Mouse (Mus musculus) neural tube, embryonic 11.5 days (tissue): ENCODE data around the gene Ppil1. TPM values are rescaled to one million over a fixed set of nuclear protein-coding genes. Genes with fewer than 3 reads are reported as not detected.

Experiments
- ATAC-seq: fragments of 200-750 bp; cut with Nextera tagmentation; 2 replicates; pipeline ENCODE4 v1.8.0; 2017; ENCODE audit warnings: moderate number of reproducible peaks, mild to moderate bottlenecking, moderate TSS enrichment, moderate library complexity; ENCODE audit not compliant: insufficient read depth, low FRiP score, low TSS enrichment
- DNase-seq: peaks from one replicate; pipeline ENCODE4 v3.0.0-alpha.2; 2015; ENCODE audit warnings: low spot score
- H3K27ac ChIP-seq: fragments of 300-500 bp; sonication (generic); 2 replicates; pipeline ENCODE4 v1.5.1; 2014; ENCODE audit warnings: low read depth, mild to moderate bottlenecking, low read length
- H3K27me3 ChIP-seq: fragments of 300-500 bp; sonication (generic); 2 replicates; pipeline ENCODE4 v1.6.1; 2014; ENCODE audit warnings: mild to moderate bottlenecking, low read length, mixed read lengths; ENCODE audit not compliant: control insufficient read depth, insufficient read depth
- H3K36me3 ChIP-seq: fragments of 300-500 bp; sonication (generic); 2 replicates; pipeline ENCODE4 v1.6.1; 2014; ENCODE audit warnings: mild to moderate bottlenecking, low read length, moderate library complexity, mixed read lengths; ENCODE audit not compliant: control insufficient read depth, insufficient read depth
- H3K4me1 ChIP-seq: fragments of 300-500 bp; sonication (generic); 2 replicates; pipeline ENCODE4 v1.6.1; 2014; ENCODE audit warnings: low read length, mixed read lengths; ENCODE audit not compliant: control insufficient read depth, insufficient read depth
- H3K4me2 ChIP-seq: fragments of 300-500 bp; sonication (generic); 2 replicates; pipeline ENCODE4 v1.6.1; 2014; ENCODE audit warnings: low read depth, mild to moderate bottlenecking, moderate library complexity
- H3K4me3 ChIP-seq: fragments of 300-500 bp; sonication (generic); 2 replicates; pipeline ENCODE4 v1.5.1; 2014; ENCODE audit warnings: low read depth, low read length
- H3K9ac ChIP-seq: fragments of 300-500 bp; sonication (generic); 2 replicates; pipeline ENCODE4 v1.6.1; 2014; ENCODE audit warnings: mild to moderate bottlenecking, low read length
- H3K9me3 ChIP-seq: fragments of 300-500 bp; sonication (generic); 2 replicates; pipeline ENCODE4 v1.6.1; 2016; ENCODE audit warnings: low read length; ENCODE audit not compliant: control insufficient read depth
- WGBS: fragments of 180-500 bp; shearing (Covaris S2); extraction: QIAGEN DNeasy Blood & Tissue Kit; methylation state at CpG from one replicate; pipeline ENCODE4 v1.1.7; 2014; 5-methylcytosine and 5-hydroxymethylcytosine counted together
- polyA plus RNA-seq: library from polyadenylated mRNA; unstranded; fragments of >200 nt; fragmentation: Nextera tagmentation; extraction: Ambion mirVana; gene quantifications from 2 replicates; pipeline ENCODE4 v1.2.1, GENCODE M21; 2014

The Ppil1 gene
- polyA plus RNA-seq, 1 experiment from 2014 or later: 165 TPM

DNA sequence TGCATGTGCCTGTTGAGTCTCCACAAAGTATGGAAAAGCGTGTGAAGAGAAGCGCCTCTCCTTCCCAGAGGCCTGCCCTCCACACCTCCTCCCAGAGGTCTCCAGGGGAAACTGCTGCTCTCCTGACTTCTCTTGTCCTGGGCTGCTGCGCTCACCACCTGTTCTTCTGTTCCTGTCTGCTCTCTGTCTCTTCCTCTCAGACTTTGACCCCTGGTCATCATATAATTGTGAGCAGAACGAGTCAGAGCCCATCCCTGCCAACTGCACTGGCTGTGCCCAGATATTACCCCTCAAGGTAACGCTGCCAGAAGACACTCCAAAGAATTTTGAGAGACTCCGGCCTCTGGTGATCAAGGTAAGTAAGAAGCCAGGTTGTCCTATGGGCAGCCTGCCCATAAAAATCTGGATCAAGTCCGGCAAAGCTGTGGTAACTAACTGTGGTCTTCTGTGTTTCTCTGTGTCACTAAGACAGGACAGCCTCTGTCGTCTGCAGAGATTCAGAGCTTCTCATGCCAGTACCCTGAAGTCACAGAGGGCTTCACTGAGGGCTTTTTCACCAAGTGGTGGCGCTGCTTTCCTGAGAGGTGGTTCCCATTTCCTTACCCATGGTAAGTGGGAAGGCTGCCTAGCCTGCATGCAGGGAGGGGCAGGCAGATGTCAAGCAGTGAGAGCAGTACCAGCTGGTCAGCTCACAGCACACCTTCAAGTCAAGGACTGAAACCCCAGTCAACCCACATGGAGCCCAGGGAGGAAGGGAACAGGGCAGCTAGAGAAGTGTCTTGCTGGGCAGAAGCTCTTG lies 30.0 kb upstream of the Ppil1 start:
- H3K4me3 ChIP-seq: no peak overlapping the region
- no peaks in the 10 kb centered on the region for H3K36me3 ChIP-seq
- ATAC-seq (no peak), DNase-seq (no peak)
- 81% methylated on average over 9 of the region's 9 CpGs for WGBS
- no peaks in the 10 kb centered on the region for H3K4me1 ChIP-seq
- no peak overlapping the region for H3K4me2 ChIP-seq
- H3K27me3 ChIP-seq: no peaks in the 10 kb centered on the region
- H3K9me3 ChIP-seq: no peaks in the 10 kb centered on the region
- no peak overlapping the region for H3K27ac ChIP-seq
- no peak overlapping the region for H3K9ac ChIP-seq

GRCm38 (mm10) chr17:29292996-29293395 lies 29.0 kb upstream of the Ppil1 start:
- Histone ChIP-seq H3K27me3 (no peaks in the 10 kb centered on the region), H3K4me3 (no peak overlapping the region), H3K9me3 (no peaks in the 10 kb centered on the region), H3K9ac (no peak overlapping the region), H3K4me2 (no peak overlapping the region), H3K27ac (no peak overlapping the region), H3K36me3 (no peaks in the 10 kb centered on the region), H3K4me1 (no peaks in the 10 kb centered on the region)
- no peak for ATAC-seq
- 94% methylated on average over 3 of the region's 3 CpGs for WGBS
- no peak for DNase-seq

GRCm38 (mm10) chr17:29291793-29292192 lies 27.8 kb upstream of the Ppil1 start:
- ATAC-seq: no peak
- WGBS: 81% methylated on average over 7 of the region's 7 CpGs
- Histone ChIP-seq H3K36me3 (no peaks in the 10 kb centered on the region), H3K9me3 (no peaks in the 10 kb centered on the region), H3K4me2 (no peak overlapping the region), H3K27me3 (no peaks in the 10 kb centered on the region), H3K27ac (no peak overlapping the region), H3K9ac (no peak overlapping the region), H3K4me1 (no peaks in the 10 kb centered on the region), H3K4me3 (no peak overlapping the region)
- DNase-seq: no peak

- WGBS: 80% methylated on average over 21 of the region's 21 CpGs
- ATAC-seq (no peak), DNase-seq (no peak)
- H3K9ac ChIP-seq: no peak overlapping the region
- H3K4me3 ChIP-seq: no peak overlapping the region
- no peaks in the 10 kb centered on the region for H3K27me3 ChIP-seq
- H3K9me3 ChIP-seq: no peaks in the 10 kb centered on the region
- no peaks in the 10 kb centered on the region; the same call in 1 of the 2 replicates for H3K36me3 ChIP-seq
- H3K27ac ChIP-seq: no peak overlapping the region
- no peak overlapping the region for H3K4me2 ChIP-seq
- no peaks in the 10 kb centered on the region for H3K4me1 ChIP-seq
Measured at GRCm38 (mm10) chr17:29282216-29282952, 18.4 kb upstream of the Ppil1 start.

DNA sequence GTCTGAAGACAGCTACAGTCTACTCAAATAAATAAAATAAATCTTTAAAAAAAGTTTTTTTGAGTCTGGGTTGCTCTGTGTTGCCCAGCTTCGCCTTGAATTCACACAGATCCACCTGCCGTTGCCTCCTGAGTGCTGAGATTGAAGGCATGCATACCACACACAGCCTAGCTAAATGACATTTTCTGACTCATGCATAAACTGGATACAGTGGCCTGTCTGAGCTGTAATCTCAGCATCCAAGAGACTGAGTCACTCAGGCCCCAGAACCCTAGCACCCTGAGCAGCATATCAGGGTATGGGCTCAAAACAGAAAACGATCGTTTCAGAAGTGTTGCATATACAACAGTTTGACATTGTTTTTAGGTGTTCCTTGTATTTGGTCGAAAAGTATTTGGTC lies 17.6 kb upstream of the Ppil1 start:
- no peaks in the 10 kb centered on the region for H3K9me3 ChIP-seq
- no peaks in the 10 kb centered on the region for H3K4me1 ChIP-seq
- no peak for ATAC-seq
- H3K4me3 ChIP-seq: no peak overlapping the region
- WGBS: 90% methylated on average over 5 of the region's 5 CpGs
- H3K36me3 ChIP-seq: no peaks in the 10 kb centered on the region; the same call in 1 of the 2 replicates
- no peak for DNase-seq
- H3K27ac ChIP-seq: no peak overlapping the region
- H3K4me2 ChIP-seq: no peak overlapping the region
- H3K9ac ChIP-seq: no peak overlapping the region
- no peaks in the 10 kb centered on the region for H3K27me3 ChIP-seq

GRCm38 (mm10) chr17:29280422-29280821 lies 16.4 kb upstream of the Ppil1 start:
- Histone ChIP-seq H3K4me1 (no peaks in the 10 kb centered on the region), H3K4me2 (no peak overlapping the region), H3K36me3 (no peaks in the 10 kb centered on the region; the same call in 1 of the 2 replicates), H3K27me3 (no peaks in the 10 kb centered on the region), H3K27ac (no peak overlapping the region), H3K9ac (no peak overlapping the region), H3K4me3 (no peak overlapping the region), H3K9me3 (no peaks in the 10 kb centered on the region)
- DNase-seq (no peak), ATAC-seq (no peak)
- 92% methylated on average over 5 of the region's 5 CpGs for WGBS

DNA sequence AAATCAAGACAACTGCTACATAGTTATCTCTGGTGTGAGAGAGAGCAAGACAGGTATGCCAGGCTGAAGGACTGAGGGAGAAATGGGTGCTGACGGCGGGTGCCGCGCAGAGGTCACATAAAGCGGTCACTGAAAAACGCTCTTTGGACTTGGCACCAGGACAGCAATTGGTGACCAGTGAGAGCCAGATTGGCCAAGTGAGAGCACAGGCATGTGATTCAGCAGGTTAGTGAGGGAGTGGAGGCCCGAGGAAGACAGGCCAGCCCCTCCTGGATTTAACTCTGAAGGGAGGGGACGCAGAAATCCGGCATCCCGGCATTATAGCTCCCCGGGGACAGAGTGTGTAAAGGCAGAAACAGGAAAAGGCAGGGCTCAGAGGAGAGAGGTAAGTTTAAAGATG lies 9.9 kb upstream of the Ppil1 start:
- Histone ChIP-seq H3K4me2 (no peak overlapping the region), H3K36me3 (no peaks in the 10 kb centered on the region), H3K27me3 (no peaks in the 10 kb centered on the region), H3K4me3 (no peak overlapping the region), H3K4me1 (peaks cover 3% of the 10 kb centered on the region), H3K27ac (no peak overlapping the region), H3K9ac (no peak overlapping the region), H3K9me3 (no peaks in the 10 kb centered on the region)
- whole genome bisulfite sequencing: 83% methylated on average over 11 of the region's 11 CpGs
- no peak for ATAC-seq
- DNase-seq: no peak

GRCm38 (mm10) chr17:29273156-29273555 lies 9.2 kb upstream of the Ppil1 start:
- H3K36me3 ChIP-seq: no peaks in the 10 kb centered on the region
- DNase-seq (no peak), ATAC-seq (no peak)
- H3K4me2 ChIP-seq: no peak overlapping the region
- H3K9me3 ChIP-seq: no peaks in the 10 kb centered on the region
- H3K4me3 ChIP-seq: no peak overlapping the region
- no peak overlapping the region for H3K9ac ChIP-seq
- no peak overlapping the region for H3K27ac ChIP-seq
- no peaks in the 10 kb centered on the region for H3K27me3 ChIP-seq
- peaks cover 3% of the 10 kb centered on the region for H3K4me1 ChIP-seq
- WGBS: 89% methylated on average over 7 of the region's 7 CpGs
